Mouse (Mus musculus): ENCODE measurements around the gene Nckipsd. TPM values are rescaled to one million over a fixed set of nuclear protein-coding genes. Genes with fewer than 3 reads are reported as not detected.

The Nckipsd gene
- polyA plus RNA-seq, 1 experiment from 2014 or later, result 4.5 TPM

GRCm38 (mm10) chr9:108845390-108845789, 37.2 kb downstream of the Nckipsd start:
- Histone ChIP-seq H3K36me3 (replicated peaks; ENCODE audit: insufficient read depth, low read length) (no peaks in the 10 kb centered on the region), H3K27ac (ENCODE audit: low read depth) (no peak overlapping the region), H3K4me3 (ENCODE audit: low read depth, low read length) (no peak overlapping the region), H3K9ac (replicated peaks) (no peak overlapping the region), H3K27me3 (ENCODE audit: insufficient read depth, low read length) (no peaks in the 10 kb centered on the region), H3K9me3 (ENCODE audit: low read length) (no peaks in the 10 kb centered on the region), H3K4me1 (ENCODE audit: insufficient read depth) (no peaks in the 10 kb centered on the region), H3K4me2 (ENCODE audit: low read depth, low read length) (no peak overlapping the region)
- ATAC-seq (no peak), DNase-seq (no peak)
- TF ChIP-seq EP300 (IDR thresholded peaks at IDR 0.05; ENCODE audit: low read depth), result no peak
- TF ChIP-seq CTCF (IDR thresholded peaks at IDR 0.05; ENCODE audit: low read depth), result no peak
- 65% methylated on average over 5 of the region's 5 CpGs for WGBS (ENCODE audit: insufficient replicate concordance)

- no peaks in the 10 kb centered on the region for H3K27me3 ChIP-seq (ENCODE audit: insufficient read depth, low read length)
- no peaks in the 10 kb centered on the region for H3K36me3 ChIP-seq (replicated peaks; ENCODE audit: insufficient read depth, low read length)
- H3K4me1 ChIP-seq (ENCODE audit: insufficient read depth), result no peaks in the 10 kb centered on the region
- no peak for DNase-seq
- WGBS (ENCODE audit: insufficient replicate concordance), result 62% methylated on average over 4 of the region's 4 CpGs
- no peak overlapping the region for H3K9ac ChIP-seq (replicated peaks)
- no peak overlapping the region for H3K4me3 ChIP-seq (ENCODE audit: low read depth, low read length)
- ATAC-seq, result peak; percentile 39; the same call in 1 of the 2 replicates
- H3K27ac ChIP-seq (ENCODE audit: low read depth), result no peak overlapping the region
- TF ChIP-seq CTCF (IDR thresholded peaks at IDR 0.05; ENCODE audit: low read depth) (no peak), EP300 (IDR thresholded peaks at IDR 0.05; ENCODE audit: low read depth) (no peak)
- no peaks in the 10 kb centered on the region for H3K9me3 ChIP-seq (ENCODE audit: low read length)
- H3K4me2 ChIP-seq (ENCODE audit: low read depth, low read length), result no peak overlapping the region
Observed at GRCm38 (mm10) chr9:108847374-108847773, 39.2 kb downstream of the Nckipsd start.

- WGBS (ENCODE audit: insufficient replicate concordance), result 70% methylated on average over 17 of the region's 17 CpGs
- no peak overlapping the region for H3K4me2 ChIP-seq (ENCODE audit: low read depth, low read length)
- no peak overlapping the region for H3K27ac ChIP-seq (ENCODE audit: low read depth)
- no peaks in the 10 kb centered on the region for H3K9me3 ChIP-seq (ENCODE audit: low read length)
- no peak overlapping the region for H3K4me3 ChIP-seq (ENCODE audit: low read depth, low read length)
- no peak for ATAC-seq
- peaks cover 6% of the 10 kb centered on the region for H3K4me1 ChIP-seq (ENCODE audit: insufficient read depth)
- no peaks in the 10 kb centered on the region for H3K36me3 ChIP-seq (replicated peaks; ENCODE audit: insufficient read depth, low read length)
- DNase-seq, result no peak
- TF ChIP-seq CTCF (IDR thresholded peaks at IDR 0.05; ENCODE audit: low read depth) (no peak), EP300 (IDR thresholded peaks at IDR 0.05; ENCODE audit: low read depth) (no peak)
- no peak overlapping the region for H3K9ac ChIP-seq (replicated peaks)
- no peaks in the 10 kb centered on the region for H3K27me3 ChIP-seq (ENCODE audit: insufficient read depth, low read length)
Observed at GRCm38 (mm10) chr9:108848419-108848818, 40.3 kb downstream of the Nckipsd start.

- Histone ChIP-seq H3K9me3 (ENCODE audit: low read length) (no peaks in the 10 kb centered on the region), H3K27ac (ENCODE audit: low read depth) (peak within 1 kb of the TSS; percentile 80), H3K4me2 (ENCODE audit: low read depth, low read length) (peak within 1 kb of the TSS; percentile 100), H3K4me1 (ENCODE audit: insufficient read depth) (peaks cover 22% of the 10 kb centered on the region), H3K27me3 (ENCODE audit: insufficient read depth, low read length) (no peaks in the 10 kb centered on the region), H3K36me3 (replicated peaks; ENCODE audit: insufficient read depth, low read length) (0 out of 2 replicates have a peak, but pooled peaks cover under 1% of the 10 kb centered on the region), H3K4me3 (ENCODE audit: low read depth, low read length) (peak within 1 kb of the TSS; percentile 69), H3K9ac (replicated peaks) (peak within 1 kb of the TSS; percentile 75)
- no peak for ATAC-seq
- WGBS (ENCODE audit: insufficient replicate concordance), result 77% methylated on average over 3 of the region's 3 CpGs
- TF ChIP-seq EP300 (IDR thresholded peaks at IDR 0.05; ENCODE audit: low read depth), result no peak
- no peak for TF ChIP-seq CTCF (IDR thresholded peaks at IDR 0.05; ENCODE audit: low read depth)
- DNase-seq, result no peak
Observed at GRCm38 (mm10) chr9:108852976-108853375, 44.8 kb downstream of the Nckipsd start, which contains the start of gene Slc26a6. Gene Slc26a6 (plus strand): TSS chr9:108853283.

- Histone ChIP-seq H3K9ac (replicated peaks) (peak overlapping the region; percentile 75), H3K4me1 (ENCODE audit: insufficient read depth) (peaks cover 24% of the 10 kb centered on the region), H3K4me3 (ENCODE audit: low read depth, low read length) (peak overlapping the region; percentile 69), H3K9me3 (ENCODE audit: low read length) (no peaks in the 10 kb centered on the region), H3K27me3 (ENCODE audit: insufficient read depth, low read length) (no peaks in the 10 kb centered on the region), H3K27ac (ENCODE audit: low read depth) (peak overlapping the region; percentile 80), H3K36me3 (replicated peaks; ENCODE audit: insufficient read depth, low read length) (0 out of 2 replicates have a peak, but pooled peaks cover 3% of the 10 kb centered on the region), H3K4me2 (ENCODE audit: low read depth, low read length) (peak overlapping the region; percentile 100)
- TF ChIP-seq EP300 (IDR thresholded peaks at IDR 0.05; ENCODE audit: low read depth) (no peak), CTCF (IDR thresholded peaks at IDR 0.05; ENCODE audit: low read depth) (peak; percentile 81)
- 2% methylated on average over 25 of the region's 25 CpGs for WGBS (ENCODE audit: insufficient replicate concordance)
- DNase-seq (peak; percentile 91), ATAC-seq (peak; percentile 96)
Observed at GRCm38 (mm10) chr9:108853635-108854240, 45.6 kb downstream of the Nckipsd start.

GRCm38 (mm10) chr9:108854241-108854696, 46.1 kb downstream of the Nckipsd start:
- Histone ChIP-seq H3K9ac (replicated peaks) (peak overlapping the region; percentile 75), H3K27me3 (ENCODE audit: insufficient read depth, low read length) (no peaks in the 10 kb centered on the region), H3K4me3 (ENCODE audit: low read depth, low read length) (peak overlapping the region; percentile 69), H3K4me1 (ENCODE audit: insufficient read depth) (peaks cover 29% of the 10 kb centered on the region), H3K36me3 (replicated peaks; ENCODE audit: insufficient read depth, low read length) (0 out of 2 replicates have a peak, but pooled peaks cover 3% of the 10 kb centered on the region), H3K9me3 (ENCODE audit: low read length) (no peaks in the 10 kb centered on the region), H3K4me2 (ENCODE audit: low read depth, low read length) (peak overlapping the region; percentile 100), H3K27ac (ENCODE audit: low read depth) (peak overlapping the region; percentile 80)
- under 1% methylated on average over 28 of the region's 28 CpGs for WGBS (ENCODE audit: insufficient replicate concordance)
- TF ChIP-seq EP300 (IDR thresholded peaks at IDR 0.05; ENCODE audit: low read depth), result no peak
- no peak for TF ChIP-seq CTCF (IDR thresholded peaks at IDR 0.05; ENCODE audit: low read depth)
- DNase-seq (peak; percentile 83), ATAC-seq (peak; percentile 77)
